Mouse (Mus musculus) bone marrow, adult 2 months (tissue): ENCODE measurements around the gene Sun1.

Experiments
- CTCF ChIP-seq: fragments of 200-500 bp; IDR thresholded peaks from 2 replicates; pipeline ENCODE4 v1.5.1; 2011; ENCODE audit warnings: low read length, control low read depth; ENCODE audit not compliant: control insufficient read depth, insufficient read depth
- POLR2A ChIP-seq: fragments of 200-500 bp; IDR thresholded peaks from 2 replicates; pipeline ENCODE4 v1.6.1; 2011; ENCODE audit warnings: low read depth, mild to moderate bottlenecking, control low read depth, low read length, borderline replicate concordance; ENCODE audit not compliant: control insufficient read depth

DNA sequence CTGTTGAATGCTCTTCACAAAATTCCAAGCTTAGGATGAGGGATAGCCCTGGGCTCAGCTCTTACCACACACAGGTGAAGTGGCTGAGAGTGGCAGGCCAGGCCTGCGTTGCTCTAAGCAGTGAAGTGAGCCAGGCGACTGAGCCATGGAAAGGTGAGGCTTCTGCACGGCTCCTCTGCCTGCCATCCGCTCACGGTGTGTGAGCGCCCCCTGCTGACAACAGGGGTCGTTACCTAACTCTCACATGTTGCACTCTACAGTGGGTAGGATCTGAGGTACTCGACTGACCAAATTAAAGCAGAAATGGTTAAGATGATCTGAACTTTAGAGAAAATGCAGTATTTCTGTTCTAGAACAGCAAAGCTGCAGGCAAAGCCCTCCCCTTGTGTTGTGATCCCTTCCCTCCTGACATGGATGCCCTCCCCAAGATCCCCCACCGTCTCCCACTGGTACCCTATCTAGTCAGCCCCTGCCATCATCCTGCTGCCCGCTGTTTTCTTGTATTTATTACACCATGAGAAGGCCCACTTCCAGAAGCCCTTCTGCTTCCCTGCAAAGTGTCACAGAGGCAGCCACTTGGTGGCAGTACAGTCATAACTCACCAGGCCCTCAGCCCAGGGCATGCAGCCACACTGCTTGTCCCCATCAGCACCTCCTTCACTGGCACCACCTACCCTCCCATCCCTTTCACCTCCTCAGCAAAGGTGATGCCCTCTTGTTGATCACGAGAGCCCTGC is 21.4 kb upstream of the Sun1 start:
- TF ChIP-seq CTCF (peak; percentile 99), POLR2A (no peak)
